Comparison of ENCODE assay signal across 7 mouse cellular contexts in genomic region chr4:130878273-130879047, GRCm38 (mm10). TPM values are rescaled to one million over a fixed set of nuclear protein-coding genes. Genes with fewer than 3 reads are reported as not detected.
A peak's percentile ranks its signal among the peaks of the same experiment; 100 is the strongest.
DNase-seq lines count a peak whose midpoint lies in the region; ATAC-seq lines count a peak whose summit lies in the region.

No protein-coding gene starts in this region.

- ATAC-seq in limb, embryonic 11.5 days (ENCODE audit: insufficient number of reproducible peaks, low FRiP score, low TSS enrichment, low read depth) = peak; percentile 85
- peak; percentile 84 for ATAC-seq in midbrain, embryonic 15.5 days (replicated peaks)

- H3K4me1 ChIP-seq in limb, embryonic 11.5 days (ENCODE audit: control insufficient read depth, insufficient read depth, low read length) = peaks cover 29% of the 10 kb centered on the region
- peaks cover 31% of the 10 kb centered on the region for H3K4me1 ChIP-seq in midbrain, embryonic 15.5 days

- H3K9me3 ChIP-seq in limb, embryonic 11.5 days (ENCODE audit: control insufficient read depth, low read length) = no peaks in the 10 kb centered on the region
- no peaks in the 10 kb centered on the region for H3K9me3 ChIP-seq in midbrain, embryonic 15.5 days

- peak; percentile 79 for DNase-seq in adrenal gland, adult 8-10 months
- DNase-seq in embryo, embryonic 9.5 days (ENCODE audit: extremely low spot score) = peak; percentile 91
- DNase-seq in heart, adult 18-20 months = peak; percentile 84 to 96
- peak; percentile 90 for DNase-seq in kidney, adult 18-20 months
- peak; percentile 98 for DNase-seq in limb, embryonic 11.5 days (ENCODE audit: low spot score)
- DNase-seq in spleen, adult 18-20 months = peak; percentile 54 to 83

- H3K4me3 ChIP-seq in limb, embryonic 11.5 days (ENCODE audit: low read depth, low read length) = no peak overlapping the region
- no peak overlapping the region for H3K4me3 ChIP-seq in midbrain, embryonic 15.5 days

- H3K4me2 ChIP-seq in limb, embryonic 11.5 days (ENCODE audit: low read depth, severe bottlenecking) = peak overlapping the region; percentile 33
- H3K4me2 ChIP-seq in midbrain, embryonic 15.5 days = peak overlapping the region; percentile 45

- H3K9ac ChIP-seq in limb, embryonic 11.5 days (ENCODE audit: low read length) = 0 out of 2 replicates have a peak overlapping the region, but pooled peaks have one; percentile 45
- H3K9ac ChIP-seq in midbrain, embryonic 15.5 days = peak overlapping the region; percentile 36; the same call in 1 of the 2 replicates

- no peaks in the 10 kb centered on the region for H3K27me3 ChIP-seq in limb, embryonic 11.5 days (ENCODE audit: control insufficient read depth, insufficient read depth, low read length)
- H3K27me3 ChIP-seq in midbrain, embryonic 15.5 days (replicated peaks) = 0 out of 2 replicates have a peak, but pooled peaks cover 7% of the 10 kb centered on the region

- peak overlapping the region; percentile 65 for H3K27ac ChIP-seq in limb, embryonic 11.5 days (replicated peaks; ENCODE audit: low read depth, low read length)
- H3K27ac ChIP-seq in midbrain, embryonic 15.5 days = peak overlapping the region; percentile 72

- no peaks in the 10 kb centered on the region for H3K36me3 ChIP-seq in limb, embryonic 11.5 days (ENCODE audit: control insufficient read depth, insufficient read depth, low read length)
- no peaks in the 10 kb centered on the region for H3K36me3 ChIP-seq in midbrain, embryonic 15.5 days (replicated peaks)

- WGBS in limb, embryonic 11.5 days = 4% methylated on average over 21 of the region's 21 CpGs
- WGBS in midbrain, embryonic 15.5 days = 5% methylated on average over 21 of the region's 21 CpGs

RNA-seq across cellular contexts. Expression of gene Laptm5, which starts 34.5 kb away (rescaled TPM):
- total RNA-seq in adrenal gland, adult 8-10 months (2022) = 10 to 100 TPM; 21.1 to 57.8 (median 37.6) TPM
- total RNA-seq in heart, adult 18-20 months (2021) = 10 to 100 TPM; 16.5 to 30.3 TPM
- polyA plus RNA-seq in limb, embryonic 11.5 days (2014; fragmentation: Nextera tagmentation; extraction: Ambion mirVana) = 18.7 and 18.8 TPM in 2 replicates
- 28.4 and 32.8 TPM in 2 replicates for polyA plus RNA-seq in midbrain, embryonic 15.5 days (2015; fragmentation: Nextera tagmentation; extraction: Ambion mirVana)
